Mouse (Mus musculus) embryonic facial prominence, embryonic 12.5 days (tissue): ENCODE data around the gene Sf1. TPM values are rescaled to one million over a fixed set of nuclear protein-coding genes. Genes with fewer than 3 reads are reported as not detected.

ENCODE experiments used
- ATAC-seq: fragments of 200-750 bp; cut with Nextera tagmentation; 2 replicates; pipeline ENCODE4 v1.8.0; 2017; ENCODE audit not compliant: insufficient number of reproducible peaks, insufficient read depth, low FRiP score, low TSS enrichment
- H3K27ac ChIP-seq: fragments of 300-500 bp; sonication (generic); 2 replicates; pipeline ENCODE4 v1.5.1; 2016; ENCODE audit warnings: mild to moderate bottlenecking
- H3K27me3 ChIP-seq: fragments of 300-500 bp; sonication (generic); 2 replicates; pipeline ENCODE4 v1.6.1; 2016; ENCODE audit warnings: mild to moderate bottlenecking, moderate library complexity
- H3K36me3 ChIP-seq: fragments of 300-500 bp; sonication (generic); 2 replicates; pipeline ENCODE4 v1.6.1; 2016; ENCODE audit warnings: mild to moderate bottlenecking
- H3K4me1 ChIP-seq: fragments of 300-500 bp; sonication (generic); 2 replicates; pipeline ENCODE4 v1.6.1; 2016
- H3K4me2 ChIP-seq: fragments of 300-500 bp; sonication (generic); replicated peaks from 2 replicates; pipeline ENCODE4 v1.6.1; 2016; ENCODE audit warnings: mild to moderate bottlenecking, moderate library complexity
- H3K4me3 ChIP-seq: fragments of 300-500 bp; sonication (generic); 2 replicates; pipeline ENCODE4 v1.5.1; 2016; ENCODE audit warnings: mild to moderate bottlenecking
- H3K9ac ChIP-seq: fragments of 300-500 bp; sonication (generic); 2 replicates; pipeline ENCODE4 v1.6.1; 2016; ENCODE audit warnings: mild to moderate bottlenecking, moderate library complexity
- H3K9me3 ChIP-seq: fragments of 300-500 bp; sonication (generic); 2 replicates; pipeline ENCODE4 v1.6.1; 2016; ENCODE audit warnings: mild to moderate bottlenecking, moderate library complexity
- WGBS: fragments of 180-500 bp; shearing (Covaris S2); methylation state at CpG from one replicate; pipeline ENCODE4 v1.1.7; 2016; 5-methylcytosine and 5-hydroxymethylcytosine counted together
- polyA plus RNA-seq: library from polyadenylated mRNA; unstranded; fragments of >200 nt; fragmentation: Nextera tagmentation; extraction: Ambion mirVana; gene quantifications from 2 replicates; pipeline ENCODE4 v1.2.1, GENCODE M21; 2016

The Sf1 gene
- polyA plus RNA-seq, 1 experiment from 2014 or later = 159 TPM

- Histone ChIP-seq H3K27ac (0 out of 2 replicates have a peak within 1 kb of the TSS, but pooled peaks have one; percentile 11), H3K4me2 (peak within 1 kb of the TSS; percentile 92), H3K4me1 (peaks cover 26% of the 10 kb centered on the region), H3K4me3 (peak within 1 kb of the TSS; percentile 51), H3K9ac (peak within 1 kb of the TSS; percentile 52), H3K9me3 (no peaks in the 10 kb centered on the region), H3K36me3 (no peaks in the 10 kb centered on the region), H3K27me3 (peaks cover 62% of the 10 kb centered on the region)
- ATAC-seq = peak; percentile 83
- under 1% methylated on average over 46 of the region's 46 CpGs for WGBS
These were observed 54.9 kb downstream of the Sf1 start, which contains the start of gene Nrxn2 for GRCm38 (mm10) chr19:6418233-6418879. Nrxn2 (plus strand) TSS chr19:6418731.

GRCm38 (mm10) chr19:6418984-6419692 lies 55.6 kb downstream of the Sf1 start:
- H3K9ac ChIP-seq = peak overlapping the region; percentile 52
- no peak for ATAC-seq
- peak overlapping the region; percentile 92 for H3K4me2 ChIP-seq
- H3K9me3 ChIP-seq = no peaks in the 10 kb centered on the region
- WGBS = 8% methylated on average over 20 of the region's 23 CpGs
- H3K27me3 ChIP-seq = peaks cover 62% of the 10 kb centered on the region
- H3K4me1 ChIP-seq = peaks cover 26% of the 10 kb centered on the region
- no peaks in the 10 kb centered on the region for H3K36me3 ChIP-seq
- no peak overlapping the region for H3K27ac ChIP-seq
- H3K4me3 ChIP-seq = peak overlapping the region; percentile 51

- H3K9ac ChIP-seq = no peak overlapping the region
- 57% methylated on average over 9 of the region's 9 CpGs for WGBS
- no peaks in the 10 kb centered on the region for H3K36me3 ChIP-seq
- H3K4me2 ChIP-seq = no peak overlapping the region; the same call in 1 of the 2 replicates
- ATAC-seq = no peak
- H3K27ac ChIP-seq = no peak overlapping the region
- 0 out of 2 replicates have a peak overlapping the region, but pooled peaks have one; percentile 51 for H3K4me3 ChIP-seq
- H3K9me3 ChIP-seq = no peaks in the 10 kb centered on the region
- H3K4me1 ChIP-seq = peaks cover 26% of the 10 kb centered on the region
- peaks cover 67% of the 10 kb centered on the region for H3K27me3 ChIP-seq
These were observed 56.4 kb downstream of the Sf1 start for GRCm38 (mm10) chr19:6419805-6420310.

- Histone ChIP-seq H3K9me3 (no peaks in the 10 kb centered on the region), H3K27ac (no peak overlapping the region), H3K4me1 (peaks cover 24% of the 10 kb centered on the region), H3K9ac (no peak overlapping the region), H3K4me3 (no peak overlapping the region), H3K27me3 (peaks cover 75% of the 10 kb centered on the region), H3K36me3 (no peaks in the 10 kb centered on the region), H3K4me2 (no peak overlapping the region)
- 54% methylated on average over 19 of the region's 19 CpGs for WGBS
- ATAC-seq = no peak
These were observed 57.2 kb downstream of the Sf1 start for GRCm38 (mm10) chr19:6420481-6421210.

- no peak for ATAC-seq
- peaks cover 20% of the 10 kb centered on the region for H3K4me1 ChIP-seq
- H3K36me3 ChIP-seq = no peaks in the 10 kb centered on the region
- no peak overlapping the region for H3K9ac ChIP-seq
- H3K27me3 ChIP-seq = peaks cover 80% of the 10 kb centered on the region
- WGBS = 77% methylated on average over 9 of the region's 9 CpGs
- H3K4me2 ChIP-seq = no peak overlapping the region
- H3K9me3 ChIP-seq = no peaks in the 10 kb centered on the region
- no peak overlapping the region for H3K4me3 ChIP-seq
- H3K27ac ChIP-seq = no peak overlapping the region
These were observed 57.7 kb downstream of the Sf1 start for GRCm38 (mm10) chr19:6421211-6421590.

- H3K9ac ChIP-seq = no peak overlapping the region
- H3K4me2 ChIP-seq = no peak overlapping the region
- no peaks in the 10 kb centered on the region for H3K36me3 ChIP-seq
- no peak overlapping the region for H3K27ac ChIP-seq
- no peaks in the 10 kb centered on the region for H3K9me3 ChIP-seq
- H3K27me3 ChIP-seq = peaks cover 84% of the 10 kb centered on the region
- H3K4me1 ChIP-seq = peaks cover 12% of the 10 kb centered on the region
- 73% methylated on average over 7 of the region's 7 CpGs for WGBS
- no peak for ATAC-seq
- H3K4me3 ChIP-seq = no peak overlapping the region
These were observed 58.5 kb downstream of the Sf1 start for GRCm38 (mm10) chr19:6422014-6422413.

GRCm38 (mm10) chr19:6423241-6423640 lies 59.8 kb downstream of the Sf1 start:
- WGBS = 87% methylated on average over 16 of the region's 16 CpGs
- peaks cover 11% of the 10 kb centered on the region for H3K4me1 ChIP-seq
- no peaks in the 10 kb centered on the region for H3K9me3 ChIP-seq
- H3K36me3 ChIP-seq = no peaks in the 10 kb centered on the region
- peaks cover 87% of the 10 kb centered on the region for H3K27me3 ChIP-seq
- H3K4me2 ChIP-seq = no peak overlapping the region
- ATAC-seq = no peak
- H3K9ac ChIP-seq = no peak overlapping the region
- H3K4me3 ChIP-seq = no peak overlapping the region
- H3K27ac ChIP-seq = no peak overlapping the region

GRCm38 (mm10) chr19:6424137-6424881 lies 60.8 kb downstream of the Sf1 start:
- no peak overlapping the region for H3K4me2 ChIP-seq
- no peaks in the 10 kb centered on the region for H3K9me3 ChIP-seq
- no peak for ATAC-seq
- no peak overlapping the region for H3K9ac ChIP-seq
- H3K27me3 ChIP-seq = peaks cover 90% of the 10 kb centered on the region
- no peak overlapping the region for H3K4me3 ChIP-seq
- H3K36me3 ChIP-seq = no peaks in the 10 kb centered on the region
- no peak overlapping the region for H3K27ac ChIP-seq
- peaks cover 16% of the 10 kb centered on the region for H3K4me1 ChIP-seq
- WGBS = 57% methylated on average over 8 of the region's 8 CpGs

- Histone ChIP-seq H3K4me3 (no peak overlapping the region), H3K27ac (no peak overlapping the region), H3K9ac (no peak overlapping the region), H3K4me2 (no peak overlapping the region), H3K4me1 (peaks cover 16% of the 10 kb centered on the region), H3K36me3 (no peaks in the 10 kb centered on the region), H3K27me3 (peaks cover 90% of the 10 kb centered on the region), H3K9me3 (no peaks in the 10 kb centered on the region)
- WGBS = 52% methylated on average over 5 of the region's 5 CpGs
- no peak for ATAC-seq
These were observed 62.1 kb downstream of the Sf1 start for GRCm38 (mm10) chr19:6425595-6425994.

GRCm38 (mm10) chr19:6426703-6427500 lies 63.4 kb downstream of the Sf1 start:
- Histone ChIP-seq H3K4me3 (no peak overlapping the region), H3K9ac (no peak overlapping the region), H3K27me3 (peaks cover 89% of the 10 kb centered on the region), H3K4me1 (peaks cover 16% of the 10 kb centered on the region), H3K27ac (no peak overlapping the region), H3K4me2 (no peak overlapping the region), H3K9me3 (no peaks in the 10 kb centered on the region), H3K36me3 (no peaks in the 10 kb centered on the region)
- WGBS = 22% methylated on average over 13 of the region's 13 CpGs
- ATAC-seq = no peak
